In genomic region chr4:136860022-136860421, GRCm38 (mm10) we compare ENCODE assay signal across 17 mouse cellular contexts. TPM values are rescaled to one million over a fixed set of nuclear protein-coding genes. Genes with fewer than 3 reads are reported as not detected.
DNase-seq lines count a peak whose midpoint lies in the region; ATAC-seq and TF ChIP-seq lines count a peak whose summit lies in the region.
"Had no signal": no experiment of that assay in that cellular context is flagged by ENCODE, and none has a peak within 500 bp of the region (broad histone marks: within the 10 kb centered on the region; RNA-seq: fewer than 3 reads in every experiment).

No protein-coding gene starts in this region.

- 87% methylated on average over 7 of the region's 7 CpGs for WGBS in forebrain, embryonic 10.5 days
- WGBS in forebrain, embryonic 15.5 days, result 87% methylated on average over 7 of the region's 7 CpGs
- WGBS in liver, embryonic 14.5 days (ENCODE audit: insufficient replicate concordance), result 70% methylated on average over 7 of the region's 7 CpGs
- 67% methylated on average over 7 of the region's 7 CpGs for WGBS in liver, embryonic 12.5 days (ENCODE audit: insufficient replicate concordance)
- 81% methylated on average over 7 of the region's 7 CpGs for WGBS in bone marrow, adult 2 months
- 85% methylated on average over 7 of the region's 7 CpGs for WGBS in limb, embryonic 10.5 days

- no peak overlapping the region for H3K4me3 ChIP-seq in forebrain, embryonic 10.5 days
- no peak overlapping the region for H3K4me3 ChIP-seq in forebrain, embryonic 15.5 days
- H3K4me3 ChIP-seq in liver, embryonic 14.5 days (ENCODE audit: insufficient read depth in 1 of 2, low read depth in 2 of 2, low read length in 2 of 2), result no peak overlapping the region
- no peak overlapping the region for H3K4me3 ChIP-seq in liver, embryonic 12.5 days
- H3K4me3 ChIP-seq in bone marrow, adult 2 months (replicated peaks; ENCODE audit: control insufficient read depth, low read depth, low read length), result no peak overlapping the region
- H3K4me3 ChIP-seq in limb, embryonic 10.5 days, result no peak overlapping the region
- H3K4me3 ChIP-seq: midbrain, embryonic 12.5 days; myocyte had no signal

- H3K9me3 ChIP-seq in forebrain, embryonic 10.5 days, result 0 out of 2 replicates have a peak, but pooled peaks cover 3% of the 10 kb centered on the region
- no peaks in the 10 kb centered on the region for H3K9me3 ChIP-seq in forebrain, embryonic 15.5 days
- no peaks in the 10 kb centered on the region for H3K9me3 ChIP-seq in liver, embryonic 14.5 days (ENCODE audit: control insufficient read depth, low read length)
- no peaks in the 10 kb centered on the region for H3K9me3 ChIP-seq in liver, embryonic 12.5 days (replicated peaks)
- H3K9me3 ChIP-seq in limb, embryonic 10.5 days (replicated peaks), result no peaks in the 10 kb centered on the region
- H3K9me3 ChIP-seq: midbrain, embryonic 12.5 days had no signal

- no peak for TF ChIP-seq EP300 in liver, embryonic 14.5 days (IDR thresholded peaks at IDR 0.05; ENCODE audit: low read depth)

- H3K4me2 ChIP-seq in forebrain, embryonic 15.5 days (replicated peaks), result no peak overlapping the region
- H3K4me2 ChIP-seq in liver, embryonic 14.5 days (ENCODE audit: low read depth), result no peak overlapping the region
- no peak overlapping the region for H3K4me2 ChIP-seq in liver, embryonic 12.5 days
- H3K4me2 ChIP-seq: midbrain, embryonic 12.5 days had no signal

- no peak for DNase-seq in forebrain, embryonic 10.5 days (ENCODE audit: extremely low spot score, low spot score)
- no peak for DNase-seq in liver, embryonic 14.5 days (ENCODE audit: low read depth in 3 of 3, low spot score in 3 of 3)
- peak; percentile 44 for DNase-seq in A20 (ENCODE audit: low read depth, low spot score)
- DNase-seq in limb, embryonic 10.5 days (ENCODE audit: low spot score), result no peak
- DNase-seq in heart, postnatal 14 days, result no peak
- DNase-seq: B cell, adult 2 months; cerebellum, postnatal 14 days; heart, adult 11 months; left cerebral cortex, postnatal 4 days; lung, adult 2 months; thymus, postnatal 36 days had no signal

- H3K27me3 ChIP-seq in forebrain, embryonic 10.5 days (ENCODE audit: poor library complexity, severe bottlenecking), result peaks cover 24% of the 10 kb centered on the region
- H3K27me3 ChIP-seq in forebrain, embryonic 15.5 days, result no peaks in the 10 kb centered on the region
- no peaks in the 10 kb centered on the region for H3K27me3 ChIP-seq in liver, embryonic 14.5 days (ENCODE audit: control insufficient read depth, insufficient read depth, low read length)
- peaks cover 44% of the 10 kb centered on the region for H3K27me3 ChIP-seq in liver, embryonic 12.5 days (replicated peaks)
- peaks cover 34% of the 10 kb centered on the region for H3K27me3 ChIP-seq in limb, embryonic 10.5 days (ENCODE audit: low read depth, poor library complexity, severe bottlenecking)

- ATAC-seq in forebrain, embryonic 15.5 days (replicated peaks), result no peak
- ATAC-seq in liver, embryonic 14.5 days (ENCODE audit: insufficient read depth), result no peak
- no peak for ATAC-seq in liver, embryonic 12.5 days
- ATAC-seq: Patski had no signal

- H3K9ac ChIP-seq in forebrain, embryonic 15.5 days (replicated peaks), result no peak overlapping the region
- H3K9ac ChIP-seq in liver, embryonic 14.5 days (replicated peaks), result no peak overlapping the region
- H3K9ac ChIP-seq in liver, embryonic 12.5 days, result no peak overlapping the region
- H3K9ac ChIP-seq: midbrain, embryonic 12.5 days had no signal

- peak overlapping the region; percentile 48 for H3K27ac ChIP-seq in forebrain, embryonic 10.5 days
- no peak overlapping the region for H3K27ac ChIP-seq in forebrain, embryonic 15.5 days (replicated peaks)
- no peak overlapping the region for H3K27ac ChIP-seq in liver, embryonic 14.5 days
- H3K27ac ChIP-seq in liver, embryonic 12.5 days, result no peak overlapping the region
- no peak overlapping the region for H3K27ac ChIP-seq in bone marrow, adult 2 months (ENCODE audit: control insufficient read depth, insufficient read depth, low read depth, low read length, poor library complexity)
- no peak overlapping the region for H3K27ac ChIP-seq in limb, embryonic 10.5 days

- H3K4me1 ChIP-seq in forebrain, embryonic 10.5 days, result peaks cover 71% of the 10 kb centered on the region
- peaks cover 17% of the 10 kb centered on the region for H3K4me1 ChIP-seq in forebrain, embryonic 15.5 days
- H3K4me1 ChIP-seq in liver, embryonic 14.5 days (replicated peaks; ENCODE audit: control insufficient read depth in 2 of 2, insufficient read depth in 2 of 2, low read length in 1 of 2), result no peaks in the 10 kb centered on the region
- H3K4me1 ChIP-seq in liver, embryonic 12.5 days, result 0 out of 2 replicates have a peak, but pooled peaks cover 7% of the 10 kb centered on the region
- H3K4me1 ChIP-seq in bone marrow, adult 2 months (ENCODE audit: control insufficient read depth, insufficient read depth, low read length), result no peaks in the 10 kb centered on the region
- peaks cover 35% of the 10 kb centered on the region for H3K4me1 ChIP-seq in limb, embryonic 10.5 days

- TF ChIP-seq CTCF in liver, embryonic 14.5 days (IDR thresholded peaks at IDR 0.05; ENCODE audit: low read depth), result peak; percentile 79
- peak; percentile 54; the same call in 1 of the 2 replicates for TF ChIP-seq CTCF in bone marrow, adult 2 months (IDR thresholded peaks at IDR 0.05; ENCODE audit: control insufficient read depth, insufficient read depth, low read length)

- no peak for TF ChIP-seq POLR2A in bone marrow, adult 2 months (IDR thresholded peaks at IDR 0.05; ENCODE audit: borderline replicate concordance, control insufficient read depth, low read depth, low read length)

- no peaks in the 10 kb centered on the region for H3K36me3 ChIP-seq in forebrain, embryonic 10.5 days (replicated peaks)
- no peaks in the 10 kb centered on the region for H3K36me3 ChIP-seq in forebrain, embryonic 15.5 days
- H3K36me3 ChIP-seq in liver, embryonic 14.5 days (replicated peaks; ENCODE audit: control insufficient read depth, insufficient read depth, low read depth), result no peaks in the 10 kb centered on the region
- no peaks in the 10 kb centered on the region for H3K36me3 ChIP-seq in liver, embryonic 12.5 days
- H3K36me3 ChIP-seq in limb, embryonic 10.5 days, result no peaks in the 10 kb centered on the region
- H3K36me3 ChIP-seq: midbrain, embryonic 12.5 days had no signal

- intact Hi-C loops in heart, postnatal 14 days (cut with DNase I), result no loop called here

RNA-seq across cellular contexts. Expression of gene Ephb2, which starts 24.2 kb away (rescaled TPM):
- polyA plus RNA-seq in forebrain, embryonic 10.5 days (2016; fragmentation: Nextera tagmentation; extraction: Ambion mirVana), result 9.5 and 9.7 TPM in 2 replicates
- 18.9 and 20.4 TPM in 2 replicates for polyA plus RNA-seq in forebrain, embryonic 15.5 days (2015; fragmentation: Nextera tagmentation; extraction: Ambion mirVana)
- polyA plus RNA-seq in liver, embryonic 14.5 days (2012; rRNA removed), result 0.41 and 0.47 TPM in 2 replicates
- 0.11 and 0.17 TPM in 2 replicates for polyA plus RNA-seq in liver, embryonic 14.5 days (2014; fragmentation: Nextera tagmentation; extraction: Ambion mirVana)
- polyA plus RNA-seq in liver, embryonic 12.5 days (2016; fragmentation: Nextera tagmentation; extraction: Ambion mirVana), result 1.4 and 1.7 TPM in 2 replicates
- polyA plus RNA-seq in bone marrow, adult 2 months (2011; ENCODE audit: insufficient read depth, insufficient read length, low replicate concordance, missing spikeins), result 5.1 TPM in 1 of 2 replicates, not detected in the other
- polyA plus RNA-seq in limb, embryonic 10.5 days (2016; fragmentation: Nextera tagmentation; extraction: Ambion mirVana), result 9.6 and 10.8 TPM in 2 replicates
- total RNA-seq in heart, postnatal 14 days (2021), result 1 to 10 TPM in 1 of 2 experiments, under 1 TPM in 1; 0.81 to 1.1 TPM

RNA-seq across cellular contexts. Expression of gene C1qb, which starts 26.0 kb away (rescaled TPM):
- 15.1 and 15.5 TPM in 2 replicates for polyA plus RNA-seq in forebrain, embryonic 10.5 days (2016; fragmentation: Nextera tagmentation; extraction: Ambion mirVana)
- polyA plus RNA-seq in forebrain, embryonic 15.5 days (2015; fragmentation: Nextera tagmentation; extraction: Ambion mirVana), result 28.2 and 30.5 TPM in 2 replicates
- 57.9 and 67.0 TPM in 2 replicates for polyA plus RNA-seq in liver, embryonic 14.5 days (2012; rRNA removed)
- polyA plus RNA-seq in liver, embryonic 14.5 days (2014; fragmentation: Nextera tagmentation; extraction: Ambion mirVana), result 96.9 and 100 TPM in 2 replicates
- 53.1 and 54.6 TPM in 2 replicates for polyA plus RNA-seq in liver, embryonic 12.5 days (2016; fragmentation: Nextera tagmentation; extraction: Ambion mirVana)
- 47.9 and 77.8 TPM in 2 replicates for polyA plus RNA-seq in bone marrow, adult 2 months (2011; ENCODE audit: insufficient read depth, insufficient read length, low replicate concordance, missing spikeins)
- polyA plus RNA-seq in limb, embryonic 10.5 days (2016; fragmentation: Nextera tagmentation; extraction: Ambion mirVana), result 10.6 TPM in 2 replicates
- 10 to 100 TPM; 41.6 to 44.7 TPM for total RNA-seq in heart, postnatal 14 days (2021)
- polyA plus RNA-seq: myocyte, Patski had no signal

RNA-seq across cellular contexts. Expression of gene C1qc, which starts 32.8 kb away (rescaled TPM):
- 5.0 and 6.9 TPM in 2 replicates for polyA plus RNA-seq in forebrain, embryonic 10.5 days (2016; fragmentation: Nextera tagmentation; extraction: Ambion mirVana)
- polyA plus RNA-seq in forebrain, embryonic 15.5 days (2015; fragmentation: Nextera tagmentation; extraction: Ambion mirVana), result 18.8 and 20.7 TPM in 2 replicates
- 34.1 and 37.4 TPM in 2 replicates for polyA plus RNA-seq in liver, embryonic 14.5 days (2012; rRNA removed)
- 46.5 and 50.2 TPM in 2 replicates for polyA plus RNA-seq in liver, embryonic 14.5 days (2014; fragmentation: Nextera tagmentation; extraction: Ambion mirVana)
- polyA plus RNA-seq in liver, embryonic 12.5 days (2016; fragmentation: Nextera tagmentation; extraction: Ambion mirVana), result 32.7 and 33.5 TPM in 2 replicates
- polyA plus RNA-seq in bone marrow, adult 2 months (2011; ENCODE audit: insufficient read depth, insufficient read length, low replicate concordance, missing spikeins), result 45.0 and 70.3 TPM in 2 replicates
- 2.8 and 5.9 TPM in 2 replicates for polyA plus RNA-seq in limb, embryonic 10.5 days (2016; fragmentation: Nextera tagmentation; extraction: Ambion mirVana)
- total RNA-seq in heart, postnatal 14 days (2021), result 10 to 100 TPM; 34.9 to 36.4 TPM
- polyA plus RNA-seq: myocyte, Patski had no signal

RNA-seq across cellular contexts. Expression of gene C1qa, which starts 38.6 kb away (rescaled TPM):
- 4.5 TPM in 2 replicates for polyA plus RNA-seq in forebrain, embryonic 10.5 days (2016; fragmentation: Nextera tagmentation; extraction: Ambion mirVana)
- polyA plus RNA-seq in forebrain, embryonic 15.5 days (2015; fragmentation: Nextera tagmentation; extraction: Ambion mirVana), result 22.0 and 23.3 TPM in 2 replicates
- 23.8 and 26.4 TPM in 2 replicates for polyA plus RNA-seq in liver, embryonic 14.5 days (2012; rRNA removed)
- polyA plus RNA-seq in liver, embryonic 14.5 days (2014; fragmentation: Nextera tagmentation; extraction: Ambion mirVana), result 40.9 and 41.0 TPM in 2 replicates
- 24.8 and 26.2 TPM in 2 replicates for polyA plus RNA-seq in liver, embryonic 12.5 days (2016; fragmentation: Nextera tagmentation; extraction: Ambion mirVana)
- polyA plus RNA-seq in bone marrow, adult 2 months (2011; ENCODE audit: insufficient read depth, insufficient read length, low replicate concordance, missing spikeins), result 136 and 239 TPM in 2 replicates
- polyA plus RNA-seq in limb, embryonic 10.5 days (2016; fragmentation: Nextera tagmentation; extraction: Ambion mirVana), result 2.4 and 3.8 TPM in 2 replicates
- 10 to 100 TPM; 39.1 to 41.5 TPM for total RNA-seq in heart, postnatal 14 days (2021)
- polyA plus RNA-seq: myocyte, Patski had no signal
